Mouse (Mus musculus) kidney, postnatal 25 days (tissue): ENCODE results near the gene Gpi1.

Source experiments
- DNase-seq, 2 experiments: peaks; one replicate each; pipeline ENCODE4 v3.0.0; 2021; ENCODE audit warnings: mixed read lengths in 2 of 2

The Gpi1 gene

DNA sequence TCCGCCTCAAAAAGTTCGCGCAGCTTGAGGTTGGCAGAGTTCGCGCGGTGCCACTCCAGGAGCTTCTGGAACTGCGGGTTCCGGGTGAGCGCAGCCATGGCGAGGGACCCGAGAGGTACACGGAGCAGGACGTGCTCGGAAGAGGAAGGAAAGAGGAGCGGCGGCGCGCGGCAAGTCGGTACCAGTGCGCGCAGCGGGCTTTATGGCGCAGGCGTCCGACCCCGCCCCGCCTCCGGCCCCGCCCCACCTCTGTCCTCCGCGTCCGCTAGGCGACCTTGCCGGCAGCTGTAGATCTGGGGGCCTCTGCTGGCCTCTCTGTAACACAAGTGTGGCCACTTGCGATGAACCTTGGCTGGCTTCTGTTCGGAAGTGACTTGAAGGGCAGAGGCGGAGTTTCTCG, at the start of gene Gpi1:
Gene Gpi1, minus strand, starts transcription at position 221 of the 400 bp plus-strand sequence.
- DNase-seq, result peak; percentile 87 to 95

DNA sequence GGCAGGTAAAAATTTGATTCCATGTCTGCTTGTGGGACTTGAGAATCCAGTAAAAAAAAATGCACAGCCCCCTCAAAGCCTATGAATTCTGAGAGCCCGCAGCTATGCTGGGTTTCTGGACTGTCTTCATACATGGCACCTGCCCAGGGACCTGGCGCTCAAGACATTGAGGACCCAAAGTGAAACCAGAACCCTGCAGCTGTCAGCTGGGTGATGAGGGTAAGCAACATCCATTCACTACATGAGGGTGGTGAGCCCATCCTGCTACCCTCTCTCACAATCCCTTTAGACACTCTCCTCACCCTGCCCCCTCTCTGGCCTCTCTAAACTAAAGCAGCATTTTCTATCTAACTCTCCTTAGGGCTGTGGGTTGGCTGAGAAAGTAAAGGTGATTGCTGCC, 47.5 kb upstream of the Gpi1 start:
- DNase-seq, result no peak

DNA sequence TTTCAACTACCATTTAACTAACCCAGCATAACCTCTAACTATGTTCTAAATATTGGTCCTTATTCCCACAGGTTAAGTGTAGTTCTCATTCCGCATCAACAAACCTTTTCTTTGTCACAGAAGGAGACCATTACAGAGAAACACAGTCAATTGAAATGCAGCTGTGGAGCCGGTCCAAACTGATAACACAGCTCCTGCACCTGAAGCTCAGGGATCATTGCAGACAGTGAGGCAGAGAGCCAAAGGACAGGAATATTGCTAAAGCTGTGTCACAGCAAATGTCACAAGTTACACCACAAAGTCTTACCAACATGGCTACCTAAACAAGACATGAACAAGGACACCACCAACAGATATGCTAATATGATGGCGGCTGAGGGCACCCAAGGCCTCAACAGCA, 45.9 kb upstream of the Gpi1 start:
- DNase-seq, result no peak

DNA sequence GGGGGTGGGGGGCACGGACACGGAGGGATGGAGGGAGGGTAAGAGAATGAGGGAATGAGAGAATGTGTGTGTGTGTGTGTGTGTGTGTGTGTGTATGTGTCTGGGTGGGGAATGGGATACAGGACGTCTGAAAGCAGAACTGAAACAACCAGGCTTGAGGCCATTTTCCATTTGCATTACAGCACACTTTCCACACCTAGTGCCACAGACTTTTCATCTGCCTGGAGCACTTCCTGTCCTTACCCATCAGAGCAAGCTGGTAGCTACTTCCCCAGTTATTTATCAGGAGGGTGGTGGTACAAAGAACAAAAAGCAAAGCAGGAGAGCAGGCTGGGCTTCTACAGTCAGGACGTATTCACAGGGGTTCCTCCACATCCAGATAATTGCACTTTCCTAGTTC, 42.3 kb upstream of the Gpi1 start:
- DNase-seq, result no peak

DNA sequence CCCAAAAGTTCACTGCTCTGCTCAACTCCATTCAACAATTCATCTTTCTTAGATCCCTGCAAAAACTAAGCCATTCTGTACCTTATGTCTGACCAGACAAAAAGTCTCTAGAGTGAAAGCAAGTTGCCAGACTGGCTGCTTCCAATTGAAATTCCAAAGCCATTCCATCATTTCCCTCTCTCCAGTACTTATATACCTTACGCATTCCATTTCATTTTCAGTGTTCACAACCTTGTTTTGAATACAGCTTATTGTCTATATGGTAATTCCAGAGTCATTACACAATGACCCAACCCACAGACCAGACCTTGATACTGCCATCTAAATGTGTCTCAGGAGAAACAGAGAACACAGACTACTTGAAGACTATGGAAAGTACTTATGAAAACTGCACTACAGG, 38.3 kb upstream of the Gpi1 start:
- no peak for DNase-seq

DNA sequence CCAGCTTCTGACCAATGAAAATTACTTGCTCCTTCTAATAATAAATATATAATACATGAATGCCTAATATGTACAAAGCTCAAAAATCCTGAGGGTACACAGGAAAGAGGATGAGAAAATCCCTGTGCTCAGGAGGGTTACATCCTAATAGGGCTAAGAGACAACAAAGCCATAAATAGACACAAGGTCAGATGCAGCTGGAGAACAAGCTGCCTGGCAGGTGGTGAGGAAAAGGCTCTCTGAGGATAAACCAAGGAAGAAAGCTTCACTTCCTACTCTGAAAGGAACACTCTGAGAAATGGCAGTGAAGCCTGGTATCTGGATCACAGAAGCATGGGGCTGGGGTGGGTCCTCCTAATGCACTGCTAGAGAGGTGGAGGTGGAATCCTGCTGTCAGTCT, 36.3 kb upstream of the Gpi1 start:
- DNase-seq, result no peak

DNA sequence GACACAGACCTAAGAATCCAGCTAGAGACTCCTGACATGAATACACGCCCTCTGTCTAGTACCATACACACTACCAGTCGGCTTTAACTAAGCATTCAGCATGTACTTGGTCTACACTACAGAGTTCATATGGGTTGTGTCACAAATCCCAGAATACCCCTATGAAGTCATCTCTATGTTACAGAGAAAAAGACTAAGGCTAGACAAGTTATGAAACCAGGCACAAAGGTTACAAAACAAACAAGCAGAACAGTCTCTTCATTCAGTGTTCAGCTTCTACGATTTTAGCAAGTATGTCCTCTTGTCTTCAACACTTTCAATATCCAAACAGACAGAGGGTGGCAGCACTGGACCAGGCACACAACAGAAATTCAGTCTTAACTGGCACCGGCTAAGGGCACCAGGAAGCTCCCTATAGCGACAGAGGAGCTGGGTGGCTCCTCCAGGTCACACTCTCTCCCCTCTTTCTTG, 35.8 kb upstream of the Gpi1 start:
- peak; percentile 71 to 87 for DNase-seq

DNA sequence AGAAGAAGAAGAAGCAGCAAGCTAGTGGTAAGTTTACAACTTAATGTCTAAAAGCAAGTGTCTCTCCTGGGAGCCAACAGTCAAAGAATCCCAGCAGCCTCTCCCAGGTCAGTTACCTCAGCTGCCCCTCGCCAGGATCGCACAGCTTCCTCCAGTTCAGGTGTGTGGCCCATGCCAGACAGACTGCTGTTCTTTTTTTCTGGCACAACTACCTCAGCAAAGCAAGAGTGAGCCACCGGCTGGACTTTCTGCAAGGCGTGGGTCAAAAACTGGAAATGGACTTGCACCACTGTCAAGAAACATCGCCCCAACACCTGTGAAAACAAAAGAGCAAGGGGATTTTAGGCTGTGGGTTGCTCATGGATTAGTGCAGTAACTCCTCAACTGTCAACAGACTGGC, 33.3 kb upstream of the Gpi1 start:
- no peak for DNase-seq

DNA sequence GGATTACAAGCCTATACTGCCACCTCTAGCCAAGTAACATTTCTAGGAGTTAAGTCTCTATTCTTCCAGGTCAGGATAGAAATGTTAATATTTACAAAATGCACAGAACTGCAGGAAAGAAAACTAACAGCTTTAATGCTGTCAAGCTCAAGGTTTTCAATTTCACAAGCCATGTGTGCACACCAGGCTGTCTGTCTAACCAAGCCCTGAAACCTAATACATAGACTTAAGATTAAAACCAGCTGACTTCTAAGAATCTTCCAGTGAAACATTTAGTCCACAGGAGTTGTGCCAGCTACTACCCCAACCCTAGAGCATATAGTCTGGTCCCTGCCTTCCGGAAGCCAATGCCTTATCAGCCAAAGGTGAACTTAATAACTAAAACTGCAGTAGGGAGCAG, 28.3 kb upstream of the Gpi1 start:
- DNase-seq, result no peak

DNA sequence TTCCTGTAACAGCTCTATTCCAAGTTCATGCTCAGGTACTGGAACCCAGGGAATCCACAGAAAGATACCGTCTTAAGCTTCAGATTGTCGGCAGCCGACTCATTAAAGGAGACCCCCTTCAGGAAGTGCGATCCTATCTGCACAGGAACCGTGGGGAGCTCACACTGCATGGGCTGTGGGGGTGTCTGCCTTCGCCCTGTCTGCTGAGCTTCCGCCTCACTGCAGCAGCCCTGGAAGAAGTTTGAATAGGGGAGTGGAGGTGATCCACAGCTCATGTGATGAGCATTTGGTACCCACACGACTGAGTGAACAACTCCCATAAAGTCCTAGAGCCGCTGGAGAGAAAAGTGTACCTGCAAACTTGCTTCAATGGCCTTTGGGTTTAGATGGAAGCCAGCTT, 27.1 kb upstream of the Gpi1 start:
- no peak for DNase-seq

DNA sequence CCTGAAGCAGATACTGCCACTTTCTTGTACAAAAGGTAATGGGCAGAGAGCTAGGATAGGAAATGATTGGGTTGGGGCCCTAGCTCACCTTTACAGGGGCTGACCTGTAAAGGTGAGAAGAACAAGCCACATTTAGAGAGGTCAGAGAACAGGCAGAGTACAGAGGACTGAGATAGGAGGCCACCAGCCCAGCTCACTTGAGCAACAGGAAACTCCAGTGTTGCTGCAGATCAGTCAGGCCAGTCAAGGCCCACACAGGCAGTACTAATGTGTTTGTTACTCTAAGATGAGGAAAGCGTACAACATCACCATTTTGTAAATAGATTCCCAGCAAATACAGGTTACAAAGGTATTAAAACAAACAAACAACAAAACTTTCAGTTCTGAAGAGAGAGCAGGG, 25.8 kb upstream of the Gpi1 start:
- no peak for DNase-seq

DNA sequence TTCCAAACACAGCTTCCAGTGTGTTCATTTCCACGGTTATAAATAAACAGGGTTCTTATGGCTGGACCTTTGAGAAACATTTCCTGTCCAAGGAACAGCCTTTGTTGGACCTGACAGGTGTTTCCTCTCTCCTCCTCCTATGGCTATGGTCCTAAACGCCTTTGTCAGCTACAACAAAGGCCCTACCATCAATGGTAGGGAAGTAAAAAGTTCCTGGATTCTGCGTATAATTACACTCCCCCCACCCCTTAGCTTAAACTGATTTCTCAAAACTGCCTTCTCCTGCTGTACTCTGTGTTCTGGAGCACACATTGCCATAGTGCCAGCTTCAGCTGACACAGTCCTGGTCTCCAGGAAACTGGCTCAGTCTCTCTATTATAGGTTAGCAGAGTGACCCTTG, 25.0 kb upstream of the Gpi1 start:
- DNase-seq, result peak in 1 of 2 experiments; percentile 47

DNA sequence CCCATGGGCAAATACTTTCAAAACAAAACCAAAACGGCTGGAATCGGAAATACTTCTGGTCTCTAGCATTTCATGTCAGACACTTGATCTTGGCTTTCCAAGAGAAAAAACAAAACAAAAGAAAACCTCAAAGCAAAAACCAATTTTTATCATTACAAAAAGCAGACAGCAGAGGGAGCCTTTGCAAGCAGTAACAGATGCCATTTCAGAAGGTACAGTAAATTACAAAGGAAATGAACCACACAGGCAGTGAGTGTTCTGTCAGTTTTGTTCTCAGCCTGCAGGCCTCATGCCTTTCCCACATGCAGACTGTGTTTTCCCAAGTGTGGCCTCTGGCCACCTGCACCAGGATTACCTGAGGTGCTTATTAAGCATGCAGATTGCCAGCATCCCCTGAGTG, 21.9 kb upstream of the Gpi1 start:
- DNase-seq, result no peak

DNA sequence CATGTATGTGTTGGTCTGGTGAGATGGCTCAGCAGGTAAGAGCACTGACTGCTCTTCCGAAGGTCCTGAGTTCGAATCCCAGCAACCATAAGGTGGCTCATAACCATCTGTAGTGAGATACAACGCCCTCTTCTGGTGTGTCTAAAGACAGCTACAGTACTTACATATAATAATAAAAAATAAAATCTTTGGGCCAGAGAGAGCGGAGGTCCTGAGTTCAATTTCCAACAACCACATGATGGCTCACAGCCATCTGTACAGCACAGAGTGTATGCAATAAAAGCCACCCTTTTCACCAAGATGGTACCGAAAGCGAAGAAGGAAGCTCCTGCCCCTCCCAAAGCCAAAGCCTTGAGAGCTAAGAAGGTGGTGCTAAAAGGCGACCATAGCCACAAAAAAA, 20.6 kb upstream of the Gpi1 start, which contains the start of gene Gm6096:
Gene Gm6096, plus strand, starts transcription at position 301 of the 400 bp plus-strand sequence.
- DNase-seq, result no peak

DNA sequence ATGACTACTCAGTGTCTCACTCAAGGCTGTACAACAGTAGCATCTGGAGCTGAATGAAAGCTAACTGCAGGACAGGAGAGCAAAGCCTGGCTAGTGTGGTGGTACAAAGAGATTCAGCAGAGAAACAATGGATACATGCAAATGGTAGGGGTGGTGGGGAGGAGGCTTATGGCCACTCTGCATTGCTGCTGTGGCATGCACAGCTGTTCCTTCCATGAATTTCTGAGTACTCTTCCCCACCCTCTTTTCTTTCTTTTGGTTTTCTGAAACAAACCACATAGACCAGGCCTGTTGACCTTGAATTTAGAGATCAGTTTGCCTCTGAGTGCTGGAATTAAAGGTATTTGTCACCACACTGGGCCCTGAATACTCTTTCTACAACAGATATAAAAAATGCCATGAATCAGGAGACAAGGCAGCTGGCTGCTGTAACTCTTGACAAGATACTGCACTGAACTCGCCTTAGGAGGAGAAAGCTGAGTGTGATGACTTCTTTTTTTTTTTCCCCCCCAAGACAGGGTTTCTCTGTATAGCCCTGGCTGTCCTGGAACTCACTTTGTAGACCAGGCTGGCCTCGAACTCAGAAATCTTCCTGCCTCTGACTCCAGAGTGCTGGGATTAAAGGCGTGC, 16.8 kb upstream of the Gpi1 start:
- no peak for DNase-seq

DNA sequence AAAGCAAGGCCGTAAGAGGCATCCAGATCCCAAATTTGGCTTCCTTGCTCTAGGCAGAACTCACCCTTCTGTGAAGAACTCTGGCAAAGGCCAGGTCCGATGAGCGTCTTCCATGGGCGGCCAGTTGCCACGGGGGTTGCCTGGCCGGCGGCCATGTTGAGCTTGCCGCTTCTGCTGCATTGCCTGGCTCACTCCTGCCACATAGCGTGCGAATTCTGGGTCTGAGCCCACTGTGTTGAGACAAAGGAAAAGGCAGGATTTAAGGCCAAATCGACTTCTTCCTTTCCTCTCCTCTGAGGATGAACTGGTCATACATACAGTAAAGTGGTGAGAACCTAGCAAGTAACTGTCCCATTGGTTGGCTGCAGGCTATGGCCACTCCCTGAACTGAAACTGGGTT, 12.0 kb upstream of the Gpi1 start:
- DNase-seq, result peak in 1 of 2 experiments; percentile 30

DNA sequence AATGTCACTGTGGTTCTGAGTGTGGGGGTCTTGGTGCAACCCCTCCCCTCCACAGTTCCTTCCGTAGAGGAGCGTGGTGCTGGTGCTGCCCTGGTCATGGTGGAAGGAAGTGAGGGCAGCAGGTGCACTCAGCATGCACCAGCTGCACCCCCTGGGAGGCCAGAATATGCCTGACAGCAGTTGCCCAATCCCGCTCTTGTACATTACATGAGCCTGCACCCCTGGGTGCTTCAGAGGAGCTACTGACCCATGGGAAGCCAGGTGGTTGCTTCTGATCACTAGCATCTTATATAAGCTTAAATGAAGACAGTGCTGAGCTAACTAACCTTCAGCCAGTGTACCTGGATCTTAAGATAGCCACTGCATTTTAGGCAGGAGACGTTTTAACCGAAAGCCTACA, 8.0 kb upstream of the Gpi1 start:
- no peak for DNase-seq

DNA sequence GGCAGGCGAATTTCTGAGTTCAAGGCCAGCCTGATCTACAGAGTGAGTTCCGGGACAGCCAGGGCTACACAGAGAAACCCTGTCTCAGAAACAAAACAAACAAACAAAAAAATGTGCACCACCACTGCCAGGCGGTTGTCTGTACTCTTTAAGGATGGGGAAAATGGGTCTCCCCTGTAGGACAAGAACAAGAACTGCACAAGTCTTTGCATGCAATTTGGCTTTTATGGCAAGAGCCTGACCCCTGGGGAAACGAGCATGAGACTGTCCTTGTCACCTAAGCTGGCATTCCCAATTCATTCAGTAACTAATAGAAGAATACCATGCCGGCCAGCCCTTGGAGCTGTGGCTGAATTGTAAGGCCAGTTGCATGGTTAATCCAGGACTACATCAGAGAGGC, 5.5 kb upstream of the Gpi1 start:
- DNase-seq, result peak in 1 of 2 experiments; percentile 18

DNA sequence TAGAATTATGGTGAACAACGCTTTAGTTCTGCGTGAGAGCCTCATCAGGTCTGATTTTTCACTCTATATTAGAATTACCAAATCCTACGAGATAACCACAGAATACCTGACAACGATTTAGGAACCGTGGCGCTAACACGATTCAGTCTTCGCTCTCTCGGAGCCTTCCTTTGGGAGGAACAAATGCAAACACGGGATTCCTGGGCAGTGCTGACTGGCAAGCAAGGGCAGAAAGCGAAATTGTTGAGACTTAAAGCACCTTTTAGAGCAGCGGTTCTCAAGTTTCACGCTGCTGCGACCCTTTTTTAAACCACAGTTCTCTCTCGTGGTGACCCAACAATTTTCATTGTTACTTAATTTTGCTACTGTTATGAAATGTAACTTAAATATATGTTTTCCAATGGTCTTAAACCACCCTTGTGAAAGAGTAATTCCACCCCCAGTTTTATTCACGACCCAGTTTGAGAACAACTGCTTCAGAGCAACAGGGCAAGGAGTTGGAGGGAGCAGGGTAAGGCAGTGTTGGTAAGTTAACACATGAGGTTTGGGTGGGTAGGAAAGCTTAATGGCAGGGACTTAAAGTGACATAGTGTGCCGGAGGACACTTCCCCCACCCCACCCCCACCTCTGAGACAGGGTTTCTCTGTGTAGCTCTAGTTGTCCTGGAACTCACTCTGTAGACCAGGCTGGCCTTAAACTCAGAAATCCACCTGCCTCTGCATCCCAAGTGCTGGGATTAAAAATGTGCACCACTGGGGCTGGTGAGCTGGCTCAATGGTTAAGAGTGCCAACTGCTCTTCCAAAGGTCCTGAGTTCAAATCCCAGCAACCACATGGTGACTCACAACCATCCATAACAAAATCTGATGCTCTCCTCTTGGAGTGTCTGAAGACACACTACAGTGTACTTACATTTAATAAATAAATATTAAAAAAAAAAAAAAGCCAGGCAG, 4.8 kb upstream of the Gpi1 start:
- peak in 1 of 2 experiments; percentile 24 for DNase-seq

DNA sequence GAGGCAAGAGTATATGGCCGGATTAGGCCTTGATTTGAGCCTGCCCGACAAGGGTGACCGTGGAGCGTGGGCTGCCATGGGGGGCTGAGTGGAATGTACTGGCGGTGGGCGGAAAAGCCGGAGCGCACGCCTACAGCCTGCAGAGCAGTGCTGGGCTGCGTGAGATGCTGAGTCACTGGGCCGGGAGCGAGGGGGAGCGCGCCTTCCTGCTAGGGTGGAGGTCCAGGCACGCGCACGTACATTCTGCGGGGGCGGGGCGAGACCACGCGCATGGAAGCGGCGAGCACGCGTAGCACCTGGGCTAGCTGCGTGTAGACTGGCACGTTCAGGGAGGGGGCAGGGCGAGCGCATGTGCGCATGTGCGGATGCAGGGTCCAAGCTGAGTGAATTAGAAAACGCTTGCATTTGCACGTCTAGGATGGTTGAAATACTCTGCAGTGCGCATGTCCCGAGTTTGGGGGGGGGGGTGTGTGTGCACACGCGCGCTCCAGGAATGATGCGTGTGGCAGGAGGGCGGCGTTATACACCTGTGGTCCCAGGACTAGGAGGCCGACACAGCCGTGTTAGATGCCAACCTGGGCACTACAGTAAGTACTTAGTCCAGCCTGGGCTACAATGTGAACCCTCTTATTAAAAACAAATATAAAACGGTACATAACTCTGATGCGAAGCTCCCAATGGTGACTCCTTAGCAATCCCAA, 3.9 kb upstream of the Gpi1 start:
- DNase-seq, result peak; percentile 99 to 100

DNA sequence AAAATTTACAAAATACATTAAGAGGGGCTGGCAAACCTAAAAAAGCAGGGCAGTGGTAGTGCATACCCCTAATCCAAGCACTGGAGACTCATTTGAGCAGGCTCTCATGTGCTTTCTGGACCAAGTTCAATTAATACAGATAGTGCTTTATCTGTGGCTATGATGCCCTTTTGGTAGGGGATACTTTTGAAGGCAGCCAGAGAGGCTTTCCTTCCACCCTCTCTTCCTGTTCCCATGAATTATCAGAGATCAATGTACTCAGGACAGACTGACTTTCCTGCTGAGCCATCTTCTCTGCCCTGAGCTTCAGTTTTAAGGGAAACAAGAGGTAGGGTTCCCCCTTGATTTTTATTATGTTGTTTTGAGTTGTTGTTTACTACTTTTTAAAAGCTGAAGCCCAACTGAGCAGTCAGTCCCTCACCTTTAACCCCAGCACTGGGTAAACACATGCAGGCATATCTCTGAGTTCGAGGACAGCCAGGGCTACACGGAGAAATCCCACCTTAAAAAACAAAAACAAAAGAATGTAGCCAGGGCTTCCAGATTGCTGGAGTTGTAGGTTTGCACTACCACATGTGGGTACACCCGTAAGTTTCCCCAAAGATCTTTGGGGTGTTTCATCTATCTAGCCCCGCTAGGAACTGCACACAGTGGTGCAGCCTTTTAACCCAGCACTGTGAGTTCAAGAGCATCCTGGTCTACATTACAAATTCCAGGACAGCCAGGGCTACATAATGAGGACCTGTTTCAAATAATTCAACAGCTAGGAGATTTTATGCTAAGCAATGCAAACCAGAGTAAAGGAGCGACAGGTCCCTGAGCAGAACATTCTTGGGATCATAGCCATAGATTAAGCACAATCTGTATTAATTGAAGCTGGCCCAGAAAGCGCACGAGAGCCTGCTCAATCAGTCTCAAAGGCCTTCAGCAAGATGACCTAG, 2.9 kb upstream of the Gpi1 start:
- peak in 1 of 2 experiments; percentile 22 for DNase-seq

DNA sequence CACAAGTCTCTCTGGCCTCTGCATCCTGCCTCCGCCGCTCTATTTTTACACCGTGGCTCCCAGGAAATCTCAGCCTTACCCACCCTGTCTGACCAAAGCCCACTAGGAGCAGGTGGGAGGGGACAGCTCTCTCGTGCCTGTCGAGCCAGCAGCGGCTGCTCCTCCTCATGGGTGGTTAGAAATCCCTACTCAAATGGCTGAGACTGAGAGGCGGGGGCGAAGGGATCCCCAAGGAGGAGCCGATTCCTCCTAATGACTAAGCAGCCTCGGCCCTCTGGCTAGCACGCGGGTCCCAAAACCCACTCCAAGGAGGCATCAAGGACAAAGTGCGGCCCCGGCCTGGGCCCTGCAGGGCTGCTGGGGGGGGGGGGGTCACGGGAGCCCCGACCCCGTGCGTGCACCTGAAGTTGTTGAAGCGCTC, 435 bp downstream of the Gpi1 start:
- DNase-seq, result peak; percentile 50 to 67
